Mouse (Mus musculus) embryonic fibroblast, embryonic 13.5 days (primary cell): ENCODE data around the gene Commd2.

Experiments
- CTCF ChIP-seq: IDR thresholded peaks from 2 replicates; pipeline ENCODE4 v1.5.1; 2011; ENCODE audit warnings: mild to moderate bottlenecking, control low read depth, low read length, moderate library complexity, borderline replicate concordance; ENCODE audit not compliant: insufficient read depth
- POLR2A ChIP-seq: IDR thresholded peaks from 2 replicates; pipeline ENCODE4 v1.6.1; 2011; ENCODE audit warnings: low read depth, mild to moderate bottlenecking, control low read depth, low read length, moderate library complexity

- TF ChIP-seq CTCF (no peak), POLR2A (no peak)
Observed at GRCm38 (mm10) chr3:57637596-57637995, 13.9 kb downstream of the Commd2 start.
